Mouse (Mus musculus) olfactory bulb, adult 2 months (tissue): ENCODE data around the gene Catsperz. TPM values are rescaled to one million over a fixed set of nuclear protein-coding genes. Genes with fewer than 3 reads are reported as not detected.

Experiments
- H3K27ac ChIP-seq: fragments of 200-500 bp; 2 replicates; pipeline ENCODE4 v1.5.1; 2012; ENCODE audit warnings: low read depth, low read length; ENCODE audit not compliant: insufficient read depth
- H3K4me1 ChIP-seq: fragments of 200-500 bp; 2 replicates; pipeline ENCODE4 v1.6.1; 2012; ENCODE audit warnings: low read length; ENCODE audit not compliant: control insufficient read depth, insufficient read depth
- H3K4me3 ChIP-seq: fragments of 200-500 bp; 2 replicates; pipeline ENCODE4 v1.5.1; 2012; ENCODE audit warnings: mild to moderate bottlenecking, low read depth, low read length, moderate library complexity; ENCODE audit not compliant: insufficient read depth
- CTCF ChIP-seq: fragments of 200-500 bp; IDR thresholded peaks from 2 replicates; pipeline ENCODE4 v1.5.1; 2012; ENCODE audit warnings: low read depth, mild to moderate bottlenecking, low read length, moderate library complexity; ENCODE audit not compliant: insufficient read depth
- POLR2A ChIP-seq: fragments of 200-500 bp; IDR thresholded peaks from 2 replicates; pipeline ENCODE4 v1.6.1; 2012; ENCODE audit warnings: mild to moderate bottlenecking, low read depth, low read length, moderate library complexity; ENCODE audit not compliant: insufficient read depth
- WGBS: fragments of 180-500 bp; shearing (Covaris S2); methylation state at CpG from one replicate; pipeline ENCODE4 v1.1.7; 2018; 5-methylcytosine and 5-hydroxymethylcytosine counted together
- polyA plus RNA-seq: library from polyadenylated mRNA; stranded (reverse); fragments of >200 nt; gene quantifications from 2 replicates; pipeline ENCODE4 v1.2.4, GENCODE M21; 2012; ENCODE audit warnings: low replicate concordance; ENCODE audit not compliant: missing spikeins, insufficient read depth, insufficient read length

The Catsperz gene
- polyA plus RNA-seq: not detected in 2 replicates

DNA sequence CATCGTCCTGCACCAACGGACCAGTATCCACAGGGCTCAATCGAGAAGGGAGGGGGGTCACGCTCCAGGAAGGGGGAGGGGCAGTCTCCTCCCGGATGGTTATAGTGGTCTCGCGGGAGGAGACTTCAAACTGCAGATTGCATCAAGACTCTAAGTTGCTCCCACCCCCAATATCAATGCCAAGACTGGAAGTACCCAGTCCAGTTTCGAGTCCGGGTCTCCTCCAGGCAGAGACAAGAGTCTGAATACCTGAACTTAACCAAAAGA is at the start of gene Catsperz:
Catsperz (minus strand) TSS at position 74 of the 267 bp plus-strand sequence.
- Histone ChIP-seq H3K4me3 (peak within 1 kb of the TSS; percentile 2), H3K27ac (no peak within 1 kb of the TSS), H3K4me1 (peaks cover 36% of the 10 kb centered on the region)
- WGBS: 9% methylated on average over 9 of the region's 9 CpGs
- TF ChIP-seq POLR2A (no peak), CTCF (no peak)

DNA sequence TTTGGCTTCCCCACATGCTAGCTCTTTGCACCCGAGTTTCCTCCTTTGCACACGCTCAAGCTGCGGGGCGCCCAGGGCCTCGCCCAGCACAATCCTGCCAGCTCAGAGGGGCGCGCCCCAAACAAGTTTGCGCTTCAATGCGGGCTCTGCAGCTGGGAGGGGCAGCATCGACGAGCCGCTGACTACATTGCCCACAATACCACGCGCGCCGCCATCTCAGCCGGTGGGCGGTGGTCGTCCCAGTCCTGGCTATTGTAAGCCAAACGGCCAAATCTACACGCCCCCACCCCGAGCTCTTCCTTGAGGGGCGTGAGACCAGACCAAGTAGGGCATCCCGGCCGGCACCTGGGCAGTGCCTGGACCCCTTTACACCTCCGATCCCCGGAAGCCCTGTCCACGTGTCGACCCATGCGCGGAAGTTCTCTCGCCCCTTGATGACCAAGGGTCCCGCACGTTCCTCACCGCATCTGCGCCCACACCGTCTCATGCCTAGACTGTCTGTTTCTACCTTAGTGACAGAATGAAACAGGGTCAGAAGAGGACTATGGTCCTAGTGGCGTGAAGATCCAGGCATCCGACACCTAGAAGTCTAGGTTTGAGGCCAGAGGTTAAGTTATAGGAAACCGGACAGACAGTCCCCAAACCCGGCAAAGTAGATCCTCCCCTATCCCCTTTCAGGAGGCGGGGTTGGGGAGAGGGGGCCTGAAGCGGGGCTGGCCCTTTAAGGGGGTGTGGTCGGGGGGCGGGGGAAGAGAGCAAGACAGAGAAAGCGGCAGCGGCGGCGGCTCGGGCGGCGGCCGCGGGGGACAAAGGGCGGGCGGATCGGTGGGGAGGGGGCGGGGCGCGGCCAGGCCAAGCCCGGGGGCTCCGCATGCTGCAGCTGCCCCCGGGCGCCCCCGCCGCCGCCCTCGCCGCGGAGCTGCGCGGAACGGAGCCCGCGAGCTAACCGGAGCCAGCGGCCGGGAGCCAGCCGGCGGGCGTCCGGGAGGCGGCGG is 49.3 kb upstream of the Catsperz start, which contains the start of gene Ppp1r14b:
Ppp1r14b (plus strand) TSS at position 758 of the 995 bp plus-strand sequence.
- Histone ChIP-seq H3K27ac (peak within 1 kb of the TSS; percentile 43), H3K4me1 (peaks cover 42% of the 10 kb centered on the region), H3K4me3 (peak within 1 kb of the TSS; percentile 60)
- no peak for TF ChIP-seq CTCF
- peak; percentile 18; the same call in 1 of the 2 replicates for TF ChIP-seq POLR2A
- 3% methylated on average over 75 of the region's 84 CpGs for WGBS

DNA sequence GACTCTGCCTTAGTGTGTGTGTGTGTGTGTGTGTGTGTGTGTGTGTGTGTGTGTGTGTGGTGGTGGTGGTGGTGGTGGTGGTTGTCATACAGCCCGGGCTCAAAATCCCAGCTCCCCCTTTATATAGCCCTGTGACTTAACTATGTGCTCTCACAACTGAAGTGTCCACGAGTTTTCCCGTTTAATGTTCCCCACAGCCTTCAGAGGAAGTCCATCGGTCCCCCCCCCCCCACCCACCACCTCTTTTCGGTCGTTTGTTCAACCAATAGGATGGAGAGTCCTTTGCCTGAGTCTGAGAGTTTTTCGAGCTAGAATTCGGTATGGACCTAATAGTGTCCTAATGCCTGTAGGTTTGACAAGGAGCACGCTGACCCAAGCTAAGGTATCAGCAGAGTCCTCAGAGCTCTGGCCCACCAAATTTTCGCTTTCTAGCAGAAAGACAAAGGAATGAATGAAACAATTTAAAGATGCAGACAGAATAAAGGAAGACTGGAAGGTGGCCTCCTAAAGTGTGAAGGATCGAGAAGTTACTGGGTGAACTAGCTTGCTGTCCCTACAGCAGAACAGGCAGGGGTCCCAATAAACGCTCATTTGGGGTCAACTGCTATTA is 48.5 kb upstream of the Catsperz start:
- peaks cover 41% of the 10 kb centered on the region for H3K4me1 ChIP-seq
- 35% methylated on average over 12 of the region's 12 CpGs for WGBS

DNA sequence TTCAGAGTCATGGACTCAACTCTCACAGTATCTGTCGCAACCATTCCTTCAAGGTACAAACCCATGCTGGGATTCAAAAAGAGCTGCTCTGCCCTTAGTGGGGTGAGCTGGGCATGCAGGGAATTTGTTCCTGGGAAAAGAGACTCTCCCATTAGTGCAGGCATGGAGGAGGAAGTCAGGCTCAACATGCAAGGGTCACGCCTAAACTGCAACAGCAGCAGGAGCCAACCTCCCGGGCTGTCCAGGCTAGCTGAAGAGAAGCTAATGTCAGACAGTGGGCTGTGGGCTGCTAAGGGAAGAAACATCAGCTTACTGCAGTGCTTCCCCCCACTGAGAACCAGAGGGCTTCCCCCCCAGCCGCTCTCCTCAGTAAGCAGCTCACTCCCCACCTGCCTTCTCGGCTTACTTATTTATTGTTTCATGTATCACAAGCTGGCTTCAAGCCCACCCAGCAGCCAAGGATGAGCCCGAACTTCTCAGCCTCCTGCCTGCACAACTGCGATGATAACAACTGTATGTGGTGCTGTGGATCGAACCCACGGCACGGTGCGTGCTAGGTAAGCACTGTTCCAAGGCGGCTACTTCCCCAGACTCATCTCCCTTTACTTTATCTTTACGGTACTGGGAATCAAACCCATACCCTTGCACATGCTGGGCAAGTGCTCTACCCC is 47.2 kb upstream of the Catsperz start:
- H3K27ac ChIP-seq: no peak overlapping the region
- 86% methylated on average over 13 of the region's 13 CpGs for WGBS
- no peak for TF ChIP-seq POLR2A
- TF ChIP-seq CTCF: no peak
- H3K4me3 ChIP-seq: no peak overlapping the region
- peaks cover 31% of the 10 kb centered on the region for H3K4me1 ChIP-seq

More for the DNA sequence above, 48.5 kb upstream of the Catsperz start:
- H3K27ac ChIP-seq: no peak overlapping the region
- TF ChIP-seq CTCF (no peak), POLR2A (no peak)
- no peak overlapping the region for H3K4me3 ChIP-seq

DNA sequence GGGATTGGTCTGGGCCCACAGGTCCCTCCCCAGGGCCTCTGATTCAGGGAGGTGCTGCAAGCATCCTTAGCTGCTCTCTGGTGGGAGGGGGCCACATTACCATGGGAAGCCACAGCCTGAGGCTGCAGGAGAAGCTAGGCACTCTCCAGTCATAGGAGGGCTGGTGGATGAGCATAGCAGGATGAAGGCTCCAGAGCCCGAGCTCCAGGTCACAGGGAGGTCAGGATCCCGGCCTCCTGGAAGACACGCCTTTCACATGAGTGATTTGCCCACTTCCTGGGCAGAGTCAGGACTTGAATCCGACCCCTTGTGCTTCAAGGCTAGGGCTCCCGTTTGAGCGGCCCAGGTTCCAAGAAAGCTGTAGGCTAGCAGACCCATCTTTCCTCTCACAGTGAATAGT is 46.5 kb upstream of the Catsperz start:
- Histone ChIP-seq H3K4me3 (no peak overlapping the region), H3K4me1 (peaks cover 31% of the 10 kb centered on the region), H3K27ac (no peak overlapping the region)
- 74% methylated on average over 6 of the region's 6 CpGs for WGBS
- no peak for TF ChIP-seq POLR2A

DNA sequence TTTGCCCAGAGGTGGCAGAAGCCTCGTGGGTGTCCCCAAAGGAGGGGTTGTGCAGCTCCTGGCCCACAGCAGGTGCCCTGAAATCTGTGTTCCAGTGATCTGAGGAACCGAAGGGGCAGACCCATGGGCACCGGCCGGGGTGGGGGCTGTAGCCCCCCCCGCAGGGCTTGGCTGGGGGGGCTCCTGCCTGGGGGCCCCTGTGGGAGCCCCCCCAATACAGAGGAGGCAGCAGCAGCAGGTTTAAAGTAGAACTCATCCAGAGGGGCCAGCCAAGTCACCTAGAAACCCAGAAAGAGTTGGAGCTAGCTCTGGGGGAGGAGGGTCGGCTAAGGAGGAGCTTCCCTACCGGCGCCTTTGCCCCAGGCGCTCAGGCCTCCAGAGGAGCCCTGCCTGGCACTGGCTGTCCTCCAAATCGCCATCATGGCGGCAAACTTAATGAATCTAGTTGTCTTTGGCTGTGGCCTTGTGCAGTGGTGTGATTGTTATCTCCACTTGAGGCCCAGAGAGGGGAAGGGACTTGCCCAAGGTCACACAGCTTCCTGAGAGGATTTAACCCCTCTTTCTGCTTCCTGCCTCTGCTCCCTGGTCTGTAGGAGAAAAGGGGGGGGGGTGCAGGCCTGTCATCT is 45.4 kb upstream of the Catsperz start:
- TF ChIP-seq CTCF (no peak), POLR2A (no peak)
- H3K4me1 ChIP-seq: peaks cover 22% of the 10 kb centered on the region
- H3K4me3 ChIP-seq: no peak overlapping the region
- 26% methylated on average over 11 of the region's 11 CpGs for WGBS
- H3K27ac ChIP-seq: no peak overlapping the region

DNA sequence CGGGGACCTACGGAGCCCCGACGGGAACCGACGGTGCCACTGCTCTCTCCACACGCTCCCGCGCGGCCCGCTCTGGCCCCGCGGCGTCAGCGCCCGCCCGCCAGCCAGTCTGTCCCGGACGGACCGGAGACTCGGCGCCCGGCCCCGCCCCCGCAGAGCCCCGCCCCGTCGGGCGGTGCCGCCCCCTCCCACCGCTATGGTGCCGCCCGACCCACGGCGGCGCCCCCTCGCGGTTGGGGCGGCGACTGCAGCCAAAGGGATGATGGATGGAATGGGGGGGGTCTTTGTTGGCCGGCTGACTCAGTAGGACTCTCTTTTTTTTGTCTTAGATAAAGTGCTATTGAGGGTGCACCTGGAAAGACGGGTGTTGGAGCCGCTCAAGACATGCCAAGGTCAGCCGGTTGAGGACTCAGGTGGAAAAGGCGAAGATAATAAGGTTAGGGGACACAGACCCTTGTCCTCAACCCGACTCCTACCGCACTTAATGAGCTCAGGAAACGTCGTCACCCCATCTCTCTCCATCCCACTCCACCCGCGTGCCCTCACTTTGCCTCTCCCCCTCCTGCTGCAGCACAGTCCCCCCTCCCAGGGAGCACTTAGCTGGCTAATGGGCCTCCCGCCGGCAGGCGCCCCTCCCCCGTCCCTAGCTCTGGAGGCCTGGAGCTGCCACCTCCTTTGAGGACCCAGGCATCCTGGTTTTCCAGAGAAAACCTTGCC is 44.6 kb upstream of the Catsperz start:
- peaks cover 22% of the 10 kb centered on the region for H3K4me1 ChIP-seq
- peak overlapping the region; percentile 48 for H3K4me3 ChIP-seq
- 2% methylated on average over 55 of the region's 55 CpGs for WGBS
- TF ChIP-seq CTCF (peak; percentile 58), POLR2A (no peak)
- H3K27ac ChIP-seq: no peak overlapping the region

DNA sequence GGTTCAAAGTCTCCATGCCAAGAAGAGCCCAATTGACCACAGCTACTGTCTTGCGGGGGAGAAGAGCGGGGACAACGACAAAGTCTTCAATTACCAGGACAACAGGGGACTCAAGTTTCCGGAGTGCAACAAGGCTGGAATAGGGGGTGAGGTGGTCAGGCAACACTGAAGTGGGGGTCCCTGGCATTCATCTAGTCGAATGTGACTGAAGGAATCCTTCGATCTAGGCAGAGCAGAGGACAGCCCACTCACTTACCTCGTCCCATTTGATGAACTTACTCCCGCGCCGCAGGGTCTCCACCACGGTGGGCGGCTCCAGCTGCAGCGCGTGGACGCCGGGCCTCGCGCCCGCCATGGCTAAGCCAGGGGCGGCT is 44.1 kb upstream of the Catsperz start:
- peak overlapping the region; percentile 48 for H3K4me3 ChIP-seq
- no peak for TF ChIP-seq POLR2A
- no peak for TF ChIP-seq CTCF
- H3K4me1 ChIP-seq: peaks cover 22% of the 10 kb centered on the region
- no peak overlapping the region for H3K27ac ChIP-seq
- 4% methylated on average over 20 of the region's 20 CpGs for WGBS
